Mouse (Mus musculus): ENCODE measurements around the gene Sertad2. TPM values are rescaled to one million over a fixed set of nuclear protein-coding genes. Genes with fewer than 3 reads are reported as not detected.

Gene Sertad2
- polyA plus RNA-seq, 1 experiment from 2014 or later = 9.7 TPM

Other genes with a start within 250 kb of the Sertad2 start
- gene Slc1a4, start 210.5 kb upstream of the Sertad2 start, polyA plus RNA-seq (2018) = 0.12 to 0.61 TPM (median 0.14 TPM) in 3 replicates
- gene Aftph, start 198.3 kb downstream of the Sertad2 start, polyA plus RNA-seq (2018) = 44.1 to 131 TPM (median 73.3 TPM) in 3 replicates